Mouse (Mus musculus) B cell, adult (primary cell): Measurements from ENCODE around the gene Ndufa3. TPM values are rescaled to one million over a fixed set of nuclear protein-coding genes. Genes with fewer than 3 reads are reported as not detected.

Experiments
- total RNA-seq: library from RNA; stranded (reverse); gene quantifications from 4 replicates; pipeline ENCODE4 v1.2.4, GENCODE M21; 2023; ENCODE audit not compliant: inconsistent age

Ndufa3 gene
- 318 to 337 TPM (median 324 TPM) in 4 replicates for total RNA-seq

DNA sequence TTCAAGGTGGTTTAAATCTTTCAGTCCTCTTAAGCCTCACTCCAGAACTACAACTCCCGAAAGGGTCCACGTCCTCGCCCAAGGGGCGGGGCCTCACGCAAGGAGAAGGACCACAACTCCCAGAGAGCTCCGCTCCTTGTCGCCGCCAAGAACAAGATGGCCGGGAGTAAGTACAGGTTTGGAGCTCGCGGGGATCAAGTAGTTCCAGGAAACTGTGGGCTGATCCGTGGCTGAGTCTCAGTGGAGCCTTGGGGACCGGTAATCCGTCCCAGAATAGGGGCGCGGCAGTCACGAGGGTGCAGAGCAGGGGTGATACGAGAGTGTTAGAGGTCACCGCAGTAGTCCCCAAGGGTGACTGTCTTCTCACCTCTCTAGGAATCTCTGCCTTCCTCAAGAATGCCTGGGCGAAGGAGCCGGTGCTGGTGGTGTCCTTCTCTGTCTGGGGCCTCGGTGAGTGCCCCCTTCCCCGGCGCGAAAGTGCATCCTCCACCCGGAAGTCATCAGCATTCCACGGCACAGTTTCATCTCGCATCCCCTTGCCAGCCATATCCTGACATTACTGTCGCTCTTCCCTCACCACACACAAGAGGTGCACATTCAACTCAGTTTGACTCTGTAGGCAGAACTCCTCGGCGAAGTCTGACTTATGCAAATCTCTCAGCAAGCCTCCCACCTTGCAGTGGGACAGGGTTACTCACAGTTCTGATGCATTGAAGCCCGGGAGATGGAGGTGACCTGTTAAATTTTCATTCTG, at the start of gene Ndufa3:
Gene Ndufa3, plus strand, starts transcription at position 132 of the 754 bp plus-strand sequence.

DNA sequence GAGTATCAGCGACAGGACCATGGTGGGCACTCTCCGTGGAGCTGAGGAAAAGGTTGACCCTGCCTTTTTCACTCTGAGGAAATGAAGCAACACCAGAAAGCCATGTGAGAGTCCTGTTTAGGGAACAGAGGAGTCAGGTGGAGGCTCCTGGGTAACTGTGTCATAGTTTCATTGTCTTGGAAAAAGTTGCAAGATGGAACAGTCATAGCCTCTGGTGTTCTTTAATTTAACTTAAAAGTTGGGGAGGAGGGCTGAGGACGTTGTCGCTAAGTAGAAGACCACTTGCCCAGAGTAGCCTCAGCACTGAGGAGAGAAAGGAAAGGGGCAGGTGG, 1.1 kb upstream of the Ndufa3 start, which contains the start of gene Oscar:
Gene Oscar, minus strand, starts transcription at position 101 of the 332 bp plus-strand sequence.

DNA sequence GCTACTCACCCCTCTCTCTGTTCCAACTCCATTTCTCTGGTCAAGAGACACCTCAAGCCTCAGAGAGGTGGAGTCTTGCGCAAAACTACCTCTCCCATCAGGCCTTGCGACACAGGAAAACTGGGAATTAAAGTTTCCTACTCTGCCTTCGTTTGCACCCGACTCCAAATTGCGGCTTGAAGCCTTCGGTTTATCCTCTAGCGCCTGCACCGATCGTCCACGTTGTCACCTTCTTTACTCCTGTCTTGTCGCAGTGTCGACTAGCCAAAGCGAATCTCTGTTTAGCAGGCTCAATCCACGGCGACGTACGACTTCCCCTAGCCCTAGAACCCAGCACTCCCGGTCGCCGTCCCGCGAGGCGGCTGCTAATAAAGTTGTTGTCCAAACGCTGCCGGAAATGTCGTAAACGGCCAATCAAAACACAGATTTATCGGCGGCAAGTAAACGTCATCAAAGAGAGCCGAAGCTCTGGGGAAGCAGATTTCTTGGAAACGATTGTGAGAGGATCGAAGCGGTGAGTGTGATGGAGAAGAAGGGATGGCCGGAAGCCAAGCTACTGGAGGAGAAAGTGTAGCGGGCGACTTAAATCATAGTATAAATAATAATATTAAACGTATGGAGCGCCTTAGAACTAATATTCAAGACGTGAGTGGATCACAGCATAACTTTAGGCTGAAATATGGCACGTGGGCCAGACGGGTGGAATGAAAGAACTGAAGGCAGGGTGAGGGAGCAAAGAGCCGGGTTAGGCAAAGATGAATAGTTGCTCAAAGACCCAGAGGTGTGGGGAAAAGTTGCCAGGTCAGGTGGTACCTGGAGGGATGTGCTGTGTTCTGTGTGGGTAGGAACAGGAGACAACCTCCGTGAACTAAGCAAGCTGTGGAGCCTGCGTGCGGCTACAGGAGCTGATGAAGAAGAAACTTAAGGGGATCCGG, 12.6 kb downstream of the Ndufa3 start, which contains the start of the genes Tfpt and Prpf31:
Gene Tfpt, minus strand, starts transcription at position 387 of the 935 bp plus-strand sequence.
Gene Prpf31, plus strand, starts transcription at position 443 of the 935 bp plus-strand sequence.

DNA sequence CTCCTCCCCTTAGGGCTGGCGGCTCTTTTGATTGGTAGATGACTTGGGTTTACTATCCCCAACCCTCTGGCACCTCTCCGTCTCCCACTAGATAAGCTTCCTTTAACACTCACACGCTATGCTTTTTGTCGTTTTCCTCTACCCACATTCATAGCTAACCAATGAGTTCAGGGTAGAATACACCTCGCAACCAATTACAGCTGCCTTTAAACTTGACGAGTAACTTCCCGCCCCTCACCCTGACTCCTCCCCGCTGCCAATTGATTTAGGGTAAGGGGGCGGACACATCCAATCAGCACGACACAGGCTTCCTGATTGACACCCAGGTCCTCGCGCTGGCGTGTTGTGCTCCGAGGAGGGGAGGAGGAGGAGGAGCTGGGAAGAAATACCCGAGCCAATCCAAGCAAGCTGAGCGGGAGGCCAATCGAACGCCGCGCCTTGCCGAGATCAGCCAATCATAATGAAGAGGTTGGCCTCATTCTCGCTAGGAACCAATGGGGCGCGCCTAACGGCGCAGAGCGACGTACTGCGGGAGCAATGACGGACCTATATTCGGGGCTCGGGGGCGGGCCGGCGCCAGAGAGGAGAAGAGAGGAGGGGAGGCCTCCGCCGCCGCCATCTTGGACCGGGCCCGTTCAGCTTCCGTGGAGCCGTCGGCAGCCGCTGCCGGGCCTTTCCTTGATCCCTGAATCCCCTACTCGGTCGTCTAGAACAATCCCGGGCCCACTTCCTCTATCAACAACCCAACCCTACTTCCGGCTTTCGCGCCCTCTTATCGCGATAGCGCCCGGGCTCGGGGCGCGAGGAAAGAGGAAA, 27.7 kb downstream of the Ndufa3 start, which contains the start of gene Cnot3:
Gene Cnot3, plus strand, starts transcription at position 597 of the 816 bp plus-strand sequence.

DNA sequence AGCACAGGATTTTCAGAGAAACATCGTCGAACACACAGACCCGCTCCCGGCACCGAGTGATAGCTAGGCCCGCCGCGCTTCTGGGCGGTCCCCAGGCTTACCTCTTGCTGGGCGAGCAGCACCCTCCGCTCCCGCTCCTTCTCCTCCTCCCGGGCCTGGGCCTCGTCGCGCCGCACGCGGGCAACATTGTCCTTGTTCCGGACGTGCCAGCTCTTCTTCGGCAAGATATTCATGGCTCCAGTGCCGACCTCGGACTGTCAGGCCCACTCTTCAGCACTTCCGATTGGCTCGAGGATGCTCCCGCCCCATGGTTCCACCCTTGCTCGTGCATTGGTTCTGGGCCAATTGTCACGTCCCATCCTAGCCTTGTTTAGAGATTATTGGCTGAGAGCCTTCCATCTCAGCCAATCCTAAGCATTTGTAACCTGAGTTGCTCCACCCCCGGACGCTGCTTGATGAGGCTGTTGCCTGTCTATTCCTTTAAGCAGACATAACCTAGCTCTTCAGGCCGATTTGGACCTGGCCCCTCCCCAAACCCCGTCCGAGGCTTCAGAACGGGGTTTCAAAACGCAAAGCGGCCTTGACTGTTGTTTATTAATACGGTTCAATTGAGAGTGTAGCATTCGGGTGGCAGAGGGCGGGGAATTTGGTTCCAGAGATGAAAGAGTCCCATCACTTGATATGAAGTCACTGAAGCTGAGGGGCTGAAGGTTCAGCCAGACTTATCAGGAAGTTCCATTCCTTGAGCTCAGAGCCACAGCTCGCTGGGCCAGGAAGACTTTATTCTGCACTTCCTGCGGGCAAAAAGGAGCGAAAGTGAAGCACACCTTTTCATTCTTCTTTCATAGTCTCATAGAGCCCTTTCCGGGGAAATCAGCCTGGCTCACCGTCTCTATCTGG, 48.3 kb downstream of the Ndufa3 start, which contains the start of gene Leng1:
Gene Leng1, minus strand, starts transcription at position 626 of the 900 bp plus-strand sequence.

Other genes with a start within 250 kb of the Ndufa3 start
- not detected in 4 replicates for gene Cacng8, start 226.7 kb upstream of the Ndufa3 start, total RNA-seq
- not detected in 4 replicates for gene Cacng6, start 193.2 kb upstream of the Ndufa3 start, total RNA-seq
- gene Tarm1, start 114.7 kb upstream of the Ndufa3 start, total RNA-seq = not detected in 4 replicates
- not detected in 4 replicates for gene Oscar, start 1.2 kb upstream of the Ndufa3 start, total RNA-seq
- 16.6 to 33.6 TPM (median 24.7 TPM) in 4 replicates for gene Tfpt, start 12.6 kb downstream of the Ndufa3 start, total RNA-seq
- gene Prpf31, start 12.6 kb downstream of the Ndufa3 start, total RNA-seq = 65.9 to 73.2 TPM (median 66.6 TPM) in 4 replicates
- gene Cnot3, start 27.9 kb downstream of the Ndufa3 start, total RNA-seq = 114 to 134 TPM (median 124 TPM) in 4 replicates
- 7.8 to 9.6 TPM (median 9.3 TPM) in 4 replicates for gene Leng1, start 48.5 kb downstream of the Ndufa3 start, total RNA-seq
- 6.5 to 11.9 TPM (median 9.4 TPM) in 4 replicates for gene Tmc4, start 60.2 kb downstream of the Ndufa3 start, total RNA-seq
- gene Tsen34, start 75.5 kb downstream of the Ndufa3 start, total RNA-seq = 27.6 to 31.2 TPM (median 30.4 TPM) in 4 replicates
- gene Mboat7, start 76.2 kb downstream of the Ndufa3 start, total RNA-seq = 56.5 to 58.7 TPM (median 57.9 TPM) in 4 replicates
- gene Rps9, start 86.6 kb downstream of the Ndufa3 start, total RNA-seq = 2,078 to 2,320 TPM (median 2,119 TPM) in 4 replicates
- 34.2 to 36.4 TPM (median 35.1 TPM) in 4 replicates for gene Pirb, start 103.0 kb downstream of the Ndufa3 start, total RNA-seq
- 4.1 to 7.9 TPM (median 5.5 TPM) in 4 replicates for gene Gm15448, start 208.3 kb downstream of the Ndufa3 start, total RNA-seq
- 8.5 to 11.0 TPM (median 9.8 TPM) in 4 replicates for gene Pira2, start 227.7 kb downstream of the Ndufa3 start, total RNA-seq